Mouse (Mus musculus) ES-Bruce4 (cell line): ENCODE data around the gene Gm28051.

Experiments
- CTCF ChIP-seq: IDR thresholded peaks from one replicate; pipeline ENCODE4 v1.8.1; 2011; ENCODE audit warnings: low read depth, low read length
- POLR2A ChIP-seq: IDR thresholded peaks from one replicate; pipeline ENCODE4 v1.8.1; 2011; ENCODE audit warnings: low read length; ENCODE audit not compliant: insufficient read depth

GRCm38 (mm10) chr12:102704457-102705198, 52.9 kb downstream of the Gm28051 start, which contains the start of gene Itpk1:
- no peak for TF ChIP-seq CTCF
- no peak for TF ChIP-seq POLR2A
